Mouse (Mus musculus) forebrain, embryonic 12.5 days (tissue): ENCODE measurements at regions not wholly inside any gene's neighbourhood (a gene's known extent, or its start where the extent isn't known, plus 50 kb on each side); places are given as distances from the start of the nearest gene placed in this dataset.

Experiments
- ATAC-seq: fragments of 200-750 bp; cut with Nextera tagmentation; 2 replicates; pipeline ENCODE4 v1.8.0; 2017; ENCODE audit warnings: moderate TSS enrichment; ENCODE audit not compliant: low FRiP score
- H3K27ac ChIP-seq: fragments of 300-500 bp; sonication (generic); 2 replicates; pipeline ENCODE4 v1.5.1; 2016; ENCODE audit warnings: mild to moderate bottlenecking
- H3K27me3 ChIP-seq: fragments of 300-500 bp; sonication (generic); 2 replicates; pipeline ENCODE4 v1.6.1; 2016; ENCODE audit warnings: mild to moderate bottlenecking
- H3K36me3 ChIP-seq: fragments of 300-500 bp; sonication (generic); replicated peaks from 2 replicates; pipeline ENCODE4 v1.6.1; 2016; ENCODE audit warnings: mild to moderate bottlenecking
- H3K4me1 ChIP-seq: fragments of 300-500 bp; sonication (generic); 2 replicates; pipeline ENCODE4 v1.6.1; 2016
- H3K4me2 ChIP-seq: fragments of 300-500 bp; sonication (generic); 2 replicates; pipeline ENCODE4 v1.6.1; 2016; ENCODE audit warnings: mild to moderate bottlenecking, moderate library complexity
- H3K4me3 ChIP-seq: fragments of 300-500 bp; sonication (generic); replicated peaks from 2 replicates; pipeline ENCODE4 v1.5.1; 2016; ENCODE audit warnings: mild to moderate bottlenecking
- H3K9ac ChIP-seq: fragments of 300-500 bp; sonication (generic); 2 replicates; pipeline ENCODE4 v1.6.1; 2016; ENCODE audit warnings: mild to moderate bottlenecking
- H3K9me3 ChIP-seq: fragments of 300-500 bp; sonication (generic); 2 replicates; pipeline ENCODE4 v1.6.1; 2016
- WGBS: fragments of 180-500 bp; shearing (Covaris S2); methylation state at CpG from one replicate; pipeline ENCODE4 v1.1.7; 2016; 5-methylcytosine and 5-hydroxymethylcytosine counted together

GRCm38 (mm10) chr7:83471111-83471510 is 113.6 kb upstream of the Tmc3 start:
- no peaks in the 10 kb centered on the region for H3K9me3 ChIP-seq
- no peak for ATAC-seq
- no peaks in the 10 kb centered on the region for H3K27me3 ChIP-seq
- no peak overlapping the region for H3K4me2 ChIP-seq
- no peak overlapping the region for H3K27ac ChIP-seq
- H3K9ac ChIP-seq, result no peak overlapping the region
- no peak overlapping the region for H3K4me3 ChIP-seq
- WGBS, result 82% methylated on average over 2 of the region's 2 CpGs
- H3K36me3 ChIP-seq, result no peaks in the 10 kb centered on the region
- H3K4me1 ChIP-seq, result 0 out of 2 replicates have a peak, but pooled peaks cover 5% of the 10 kb centered on the region

- H3K27me3 ChIP-seq, result no peaks in the 10 kb centered on the region
- no peak for ATAC-seq
- no peak overlapping the region for H3K4me2 ChIP-seq
- 92% methylated on average over 2 of the region's 2 CpGs for WGBS
- peaks cover 12% of the 10 kb centered on the region; the same call in 1 of the 2 replicates for H3K4me1 ChIP-seq
- no peaks in the 10 kb centered on the region for H3K9me3 ChIP-seq
- H3K27ac ChIP-seq, result no peak overlapping the region
- H3K9ac ChIP-seq, result no peak overlapping the region
- H3K4me3 ChIP-seq, result no peak overlapping the region
- no peaks in the 10 kb centered on the region for H3K36me3 ChIP-seq
Observed at GRCm38 (mm10) chr7:83474471-83474870, 110.3 kb upstream of the Tmc3 start.

- no peak overlapping the region for H3K9ac ChIP-seq
- 0 out of 2 replicates have a peak overlapping the region, but pooled peaks have one; percentile 8 for H3K27ac ChIP-seq
- H3K4me2 ChIP-seq, result no peak overlapping the region
- no peaks in the 10 kb centered on the region for H3K9me3 ChIP-seq
- no peak overlapping the region for H3K4me3 ChIP-seq
- no peak for ATAC-seq
- no peaks in the 10 kb centered on the region for H3K36me3 ChIP-seq
- H3K27me3 ChIP-seq, result no peaks in the 10 kb centered on the region
- peaks cover 12% of the 10 kb centered on the region; the same call in 1 of the 2 replicates for H3K4me1 ChIP-seq
- WGBS, result 91% methylated on average over 3 of the region's 3 CpGs
Observed at GRCm38 (mm10) chr7:83474986-83475385, 109.7 kb upstream of the Tmc3 start.

- no peak overlapping the region for H3K4me2 ChIP-seq
- H3K27ac ChIP-seq, result peak overlapping the region; percentile 8; the same call in 1 of the 2 replicates
- H3K9ac ChIP-seq, result no peak overlapping the region
- no peak overlapping the region for H3K4me3 ChIP-seq
- WGBS, result 80% methylated on average over 8 of the region's 8 CpGs
- H3K4me1 ChIP-seq, result peaks cover 12% of the 10 kb centered on the region; the same call in 1 of the 2 replicates
- no peaks in the 10 kb centered on the region for H3K27me3 ChIP-seq
- no peak for ATAC-seq
- no peaks in the 10 kb centered on the region for H3K36me3 ChIP-seq
- no peaks in the 10 kb centered on the region for H3K9me3 ChIP-seq
Observed at GRCm38 (mm10) chr7:83475438-83476160, 109.1 kb upstream of the Tmc3 start.

- Histone ChIP-seq H3K9me3 (no peaks in the 10 kb centered on the region), H3K4me2 (no peak overlapping the region), H3K36me3 (no peaks in the 10 kb centered on the region), H3K4me3 (no peak overlapping the region), H3K4me1 (peaks cover 12% of the 10 kb centered on the region; the same call in 1 of the 2 replicates), H3K27me3 (no peaks in the 10 kb centered on the region), H3K9ac (no peak overlapping the region), H3K27ac (no peak overlapping the region)
- WGBS, result 78% methylated on average over 3 of the region's 3 CpGs
- ATAC-seq, result no peak
Observed at GRCm38 (mm10) chr7:83476161-83476495, 108.6 kb upstream of the Tmc3 start.

GRCm38 (mm10) chr7:83476861-83477260 is 107.9 kb upstream of the Tmc3 start:
- H3K4me1 ChIP-seq, result peaks cover 12% of the 10 kb centered on the region; the same call in 1 of the 2 replicates
- no peak overlapping the region for H3K4me2 ChIP-seq
- WGBS, result 90% methylated on average over 3 of the region's 3 CpGs
- H3K27ac ChIP-seq, result no peak overlapping the region
- H3K9ac ChIP-seq, result no peak overlapping the region
- no peaks in the 10 kb centered on the region for H3K36me3 ChIP-seq
- no peaks in the 10 kb centered on the region for H3K9me3 ChIP-seq
- H3K27me3 ChIP-seq, result no peaks in the 10 kb centered on the region
- no peak for ATAC-seq
- no peak overlapping the region for H3K4me3 ChIP-seq

GRCm38 (mm10) chr7:83477661-83478121 is 107.0 kb upstream of the Tmc3 start:
- peak; percentile 46; the same call in 1 of the 2 replicates for ATAC-seq
- 34% methylated on average over 7 of the region's 7 CpGs for WGBS
- no peaks in the 10 kb centered on the region for H3K9me3 ChIP-seq

GRCm38 (mm10) chr7:83481655-83482054 is 103.1 kb upstream of the Tmc3 start:
- ATAC-seq, result no peak
- no peak overlapping the region for H3K27ac ChIP-seq
- H3K4me3 ChIP-seq, result no peak overlapping the region
- no peaks in the 10 kb centered on the region for H3K36me3 ChIP-seq
- no peak overlapping the region for H3K4me2 ChIP-seq
- H3K9ac ChIP-seq, result no peak overlapping the region
- H3K27me3 ChIP-seq, result no peaks in the 10 kb centered on the region
- H3K4me1 ChIP-seq, result peaks cover 8% of the 10 kb centered on the region; the same call in 1 of the 2 replicates
- no peaks in the 10 kb centered on the region for H3K9me3 ChIP-seq

More at GRCm38 (mm10) chr7:83477661-83478121, 107.0 kb upstream of the Tmc3 start:
- H3K4me1 ChIP-seq, result peaks cover 12% of the 10 kb centered on the region; the same call in 1 of the 2 replicates
- H3K4me2 ChIP-seq, result 0 out of 2 replicates have a peak overlapping the region, but pooled peaks have one; percentile 17
- no peak overlapping the region for H3K9ac ChIP-seq
- no peaks in the 10 kb centered on the region for H3K36me3 ChIP-seq
- H3K27ac ChIP-seq, result peak overlapping the region; percentile 25; the same call in 1 of the 2 replicates
- H3K4me3 ChIP-seq, result no peak overlapping the region
- H3K27me3 ChIP-seq, result no peaks in the 10 kb centered on the region

- Histone ChIP-seq H3K4me1 (peaks cover 8% of the 10 kb centered on the region; the same call in 1 of the 2 replicates), H3K4me3 (no peak overlapping the region), H3K36me3 (no peaks in the 10 kb centered on the region), H3K27ac (no peak overlapping the region), H3K9ac (no peak overlapping the region), H3K27me3 (no peaks in the 10 kb centered on the region), H3K9me3 (no peaks in the 10 kb centered on the region), H3K4me2 (no peak overlapping the region)
- WGBS, result 86% methylated on average over 3 of the region's 3 CpGs
- no peak for ATAC-seq
Observed at GRCm38 (mm10) chr7:83482254-83482653, 102.5 kb upstream of the Tmc3 start.

GRCm38 (mm10) chr7:83482671-83483304 is 101.9 kb upstream of the Tmc3 start:
- Histone ChIP-seq H3K27me3 (no peaks in the 10 kb centered on the region), H3K4me1 (peaks cover 3% of the 10 kb centered on the region; the same call in 1 of the 2 replicates), H3K9me3 (no peaks in the 10 kb centered on the region), H3K4me3 (no peak overlapping the region), H3K36me3 (no peaks in the 10 kb centered on the region), H3K27ac (no peak overlapping the region), H3K4me2 (no peak overlapping the region), H3K9ac (no peak overlapping the region)
- ATAC-seq, result no peak
- WGBS, result 73% methylated on average over 7 of the region's 7 CpGs

GRCm38 (mm10) chr7:83486156-83486750 is 98.5 kb upstream of the Tmc3 start:
- Histone ChIP-seq H3K36me3 (no peaks in the 10 kb centered on the region), H3K27ac (no peak overlapping the region), H3K27me3 (no peaks in the 10 kb centered on the region), H3K9ac (no peak overlapping the region), H3K9me3 (no peaks in the 10 kb centered on the region), H3K4me1 (no peaks in the 10 kb centered on the region), H3K4me2 (no peak overlapping the region), H3K4me3 (no peak overlapping the region)
- no peak for ATAC-seq
- 67% methylated on average over 2 of the region's 2 CpGs for WGBS

- Histone ChIP-seq H3K27ac (no peak overlapping the region), H3K4me3 (no peak overlapping the region), H3K36me3 (no peaks in the 10 kb centered on the region), H3K9me3 (no peaks in the 10 kb centered on the region), H3K4me1 (no peaks in the 10 kb centered on the region), H3K4me2 (no peak overlapping the region), H3K9ac (no peak overlapping the region), H3K27me3 (no peaks in the 10 kb centered on the region)
- ATAC-seq, result peak; percentile 78
- WGBS, result 88% methylated on average over 1 of the region's 1 CpGs
Observed at GRCm38 (mm10) chr7:83489790-83490189, 94.9 kb upstream of the Tmc3 start.
